9 mouse cellular contexts compared by ENCODE assay signal in genomic region chr4:138819101-138819500, GRCm38 (mm10). TPM values are rescaled to one million over a fixed set of nuclear protein-coding genes. Genes with fewer than 3 reads are reported as not detected.
DNase-seq lines count a peak whose midpoint lies in the region; ATAC-seq and TF ChIP-seq lines count a peak whose summit lies in the region.
"Had no signal": no experiment of that assay in that cellular context is flagged by ENCODE, and none has a peak within 500 bp of the region (broad histone marks: within the 10 kb centered on the region; RNA-seq: fewer than 3 reads in every experiment).

No protein-coding gene starts in this region.

- TF ChIP-seq POLR2A in brain, embryonic 14.5 days (IDR thresholded peaks at IDR 0.05; ENCODE audit: borderline replicate concordance, extremely low read depth, insufficient read depth, insufficient read length, poor library complexity, severe bottlenecking): no peak

- WGBS in hindbrain, embryonic 10.5 days: 47% methylated on average over 8 of the region's 8 CpGs
- 54% methylated on average over 8 of the region's 8 CpGs for WGBS in hindbrain, embryonic 14.5 days
- 22% methylated on average over 8 of the region's 8 CpGs for WGBS in heart, embryonic 16.5 days
- WGBS in intestine, embryonic 16.5 days: 46% methylated on average over 8 of the region's 8 CpGs

- H3K4me1 ChIP-seq in hindbrain, embryonic 10.5 days (replicated peaks): peaks cover 8% of the 10 kb centered on the region
- H3K4me1 ChIP-seq in hindbrain, embryonic 14.5 days (replicated peaks; ENCODE audit: control insufficient read depth, insufficient read depth, low read length): no peaks in the 10 kb centered on the region
- H3K4me1 ChIP-seq in heart, embryonic 16.5 days (ENCODE audit: control insufficient read depth, insufficient read depth, low read length): peaks cover 11% of the 10 kb centered on the region
- H3K4me1 ChIP-seq in intestine, embryonic 16.5 days (ENCODE audit: control insufficient read depth, insufficient read depth, low read length): no peaks in the 10 kb centered on the region
- H3K4me1 ChIP-seq: limb, embryonic 12.5 days had no signal

- H3K9me3 ChIP-seq in hindbrain, embryonic 10.5 days: peaks cover 17% of the 10 kb centered on the region; the same call in 1 of the 2 replicates
- H3K9me3 ChIP-seq in hindbrain, embryonic 14.5 days (ENCODE audit: control insufficient read depth, low read length): no peaks in the 10 kb centered on the region
- H3K9me3 ChIP-seq in heart, embryonic 16.5 days (replicated peaks; ENCODE audit: control insufficient read depth, low read length): peaks cover 8% of the 10 kb centered on the region
- H3K9me3 ChIP-seq in intestine, embryonic 16.5 days (ENCODE audit: control insufficient read depth, low read length): 0 out of 2 replicates have a peak, but pooled peaks cover 5% of the 10 kb centered on the region

- no peak for DNase-seq in hindbrain, embryonic 10.5 days (ENCODE audit: low spot score)
- no peak for DNase-seq in hindbrain, embryonic 14.5 days (ENCODE audit: low spot score)
- peak; percentile 55 for DNase-seq in brain, embryonic 14.5 days (ENCODE audit: low read depth)
- peak; percentile 33 for DNase-seq in lung, postnatal 36 days
- no peak for DNase-seq in adipocyte (ENCODE audit: low spot score)

- H3K4me3 ChIP-seq in hindbrain, embryonic 10.5 days: no peak overlapping the region
- H3K4me3 ChIP-seq in hindbrain, embryonic 14.5 days (replicated peaks; ENCODE audit: low read length): no peak overlapping the region
- H3K4me3 ChIP-seq in heart, embryonic 16.5 days (ENCODE audit: low read length): no peak overlapping the region
- no peak overlapping the region for H3K4me3 ChIP-seq in intestine, embryonic 16.5 days (ENCODE audit: low read length)
- H3K4me3 ChIP-seq: limb, embryonic 12.5 days had no signal

- no peak for ATAC-seq in hindbrain, embryonic 14.5 days (ENCODE audit: low FRiP score)
- peak; percentile 95 for ATAC-seq in heart, embryonic 16.5 days (replicated peaks; ENCODE audit: extremely low read depth, insufficient read depth, low FRiP score)
- ATAC-seq in erythroid progenitor cell, adult 5-6 weeks (replicated peaks; ENCODE audit: low FRiP score, poor library complexity, severe bottlenecking): no peak
- ATAC-seq in intestine, embryonic 16.5 days: no peak

- H3K9ac ChIP-seq in hindbrain, embryonic 14.5 days: no peak overlapping the region
- no peak overlapping the region; the same call in 1 of the 2 replicates for H3K9ac ChIP-seq in heart, embryonic 16.5 days (ENCODE audit: low read length)
- H3K9ac ChIP-seq in intestine, embryonic 16.5 days (ENCODE audit: low read depth, low read length): no peak overlapping the region
- H3K9ac ChIP-seq: limb, embryonic 12.5 days had no signal

- H3K36me3 ChIP-seq in hindbrain, embryonic 10.5 days: no peaks in the 10 kb centered on the region
- no peaks in the 10 kb centered on the region for H3K36me3 ChIP-seq in hindbrain, embryonic 14.5 days (replicated peaks; ENCODE audit: control insufficient read depth, insufficient read depth)
- no peaks in the 10 kb centered on the region for H3K36me3 ChIP-seq in heart, embryonic 16.5 days (ENCODE audit: control insufficient read depth, insufficient read depth)
- H3K36me3 ChIP-seq in intestine, embryonic 16.5 days (ENCODE audit: control insufficient read depth, insufficient read depth, low read length): no peaks in the 10 kb centered on the region
- H3K36me3 ChIP-seq: limb, embryonic 12.5 days had no signal

- no peaks in the 10 kb centered on the region for H3K27me3 ChIP-seq in hindbrain, embryonic 10.5 days (ENCODE audit: insufficient read depth, poor library complexity, severe bottlenecking)
- no peaks in the 10 kb centered on the region for H3K27me3 ChIP-seq in hindbrain, embryonic 14.5 days (ENCODE audit: control insufficient read depth, insufficient read depth, low read length)
- peaks cover 14% of the 10 kb centered on the region for H3K27me3 ChIP-seq in heart, embryonic 16.5 days (ENCODE audit: control insufficient read depth, insufficient read depth, low read length)
- no peaks in the 10 kb centered on the region for H3K27me3 ChIP-seq in intestine, embryonic 16.5 days (replicated peaks; ENCODE audit: control insufficient read depth, insufficient read depth, low read length)

- H3K27ac ChIP-seq in hindbrain, embryonic 10.5 days: peak overlapping the region; percentile 23; the same call in 1 of the 2 replicates
- H3K27ac ChIP-seq in hindbrain, embryonic 14.5 days: no peak overlapping the region
- peak overlapping the region; percentile 51; the same call in 1 of the 2 replicates for H3K27ac ChIP-seq in heart, embryonic 16.5 days (ENCODE audit: low read length)
- H3K27ac ChIP-seq in intestine, embryonic 16.5 days (ENCODE audit: low read length): no peak overlapping the region
- H3K27ac ChIP-seq: limb, embryonic 12.5 days had no signal

- no peak overlapping the region for H3K4me2 ChIP-seq in hindbrain, embryonic 14.5 days (replicated peaks)
- H3K4me2 ChIP-seq in heart, embryonic 16.5 days (ENCODE audit: low read depth, low read length): peak overlapping the region; percentile 42; the same call in 1 of the 2 replicates
- H3K4me2 ChIP-seq in intestine, embryonic 16.5 days (ENCODE audit: low read depth, low read length): no peak overlapping the region
- H3K4me2 ChIP-seq: limb, embryonic 12.5 days had no signal

- no peak for TF ChIP-seq CTCF in brain, embryonic 14.5 days (IDR thresholded peaks at IDR 0.05; ENCODE audit: borderline replicate concordance, extremely low read depth, insufficient read depth, insufficient read length)

RNA-seq across cellular contexts. Expression of gene Pla2g2d, which starts 43.6 kb away (rescaled TPM):
- polyA plus RNA-seq in hindbrain, embryonic 10.5 days (2016; fragmentation: Nextera tagmentation; extraction: Ambion mirVana): 1.0 and 1.4 TPM in 2 replicates
- polyA plus RNA-seq in hindbrain, embryonic 14.5 days (2014; fragmentation: Nextera tagmentation; extraction: Ambion mirVana): 0.62 and 0.74 TPM in 2 replicates
- 0.13 and 0.14 TPM in 2 replicates for polyA plus RNA-seq in brain, embryonic 14.5 days (2012; rRNA removed)
- polyA plus RNA-seq in heart, embryonic 16.5 days (2015; fragmentation: Nextera tagmentation; extraction: Ambion mirVana): 0.12 TPM in 1 of 2 replicates, not detected in the other
- total RNA-seq in erythroid progenitor cell, adult 5-6 weeks (2015; ENCODE audit: low replicate concordance): not detected in 2 replicates
- not detected in 2 replicates for total RNA-seq in erythroid progenitor cell, adult 5-6 weeks (2017; ENCODE audit: low replicate concordance)
- 0.44 and 0.75 TPM in 2 replicates for polyA plus RNA-seq in intestine, embryonic 16.5 days (2015; fragmentation: Nextera tagmentation; extraction: Ambion mirVana)
- polyA plus RNA-seq: limb, embryonic 12.5 days had no signal

RNA-seq across cellular contexts. Expression of gene Pla2g5, which starts 44.2 kb away (rescaled TPM):
- polyA plus RNA-seq in hindbrain, embryonic 10.5 days (2016; fragmentation: Nextera tagmentation; extraction: Ambion mirVana): 0.19 TPM in 1 of 2 replicates, not detected in the other
- polyA plus RNA-seq in hindbrain, embryonic 14.5 days (2014; fragmentation: Nextera tagmentation; extraction: Ambion mirVana): 0.29 TPM in 2 replicates
- polyA plus RNA-seq in brain, embryonic 14.5 days (2012; rRNA removed): 0.61 and 0.94 TPM in 2 replicates
- 2.7 and 3.8 TPM in 2 replicates for polyA plus RNA-seq in heart, embryonic 16.5 days (2015; fragmentation: Nextera tagmentation; extraction: Ambion mirVana)
- not detected in 2 replicates for total RNA-seq in erythroid progenitor cell, adult 5-6 weeks (2015; ENCODE audit: low replicate concordance)
- not detected in 2 replicates for total RNA-seq in erythroid progenitor cell, adult 5-6 weeks (2017; ENCODE audit: low replicate concordance)
- 0.15 and 0.23 TPM in 2 replicates for polyA plus RNA-seq in intestine, embryonic 16.5 days (2015; fragmentation: Nextera tagmentation; extraction: Ambion mirVana)
- polyA plus RNA-seq: limb, embryonic 12.5 days had no signal

RNA-seq across cellular contexts. Expression of gene Gm13030, which starts 54.7 kb away (rescaled TPM):
- polyA plus RNA-seq in hindbrain, embryonic 10.5 days (2016; fragmentation: Nextera tagmentation; extraction: Ambion mirVana): not detected in 2 replicates
- polyA plus RNA-seq in hindbrain, embryonic 14.5 days (2014; fragmentation: Nextera tagmentation; extraction: Ambion mirVana): not detected in 2 replicates
- not detected in 2 replicates for polyA plus RNA-seq in brain, embryonic 14.5 days (2012; rRNA removed)
- not detected in 2 replicates for polyA plus RNA-seq in heart, embryonic 16.5 days (2015; fragmentation: Nextera tagmentation; extraction: Ambion mirVana)
- not detected in 2 replicates for total RNA-seq in erythroid progenitor cell, adult 5-6 weeks (2015; ENCODE audit: low replicate concordance)
- total RNA-seq in erythroid progenitor cell, adult 5-6 weeks (2017; ENCODE audit: low replicate concordance): not detected in 2 replicates
- polyA plus RNA-seq in intestine, embryonic 16.5 days (2015; fragmentation: Nextera tagmentation; extraction: Ambion mirVana): not detected in 2 replicates
- polyA plus RNA-seq: limb, embryonic 12.5 days had no signal

RNA-seq across cellular contexts. Expression of gene Pla2g2e, which starts 58.6 kb away (rescaled TPM):
- not detected in 2 replicates for polyA plus RNA-seq in hindbrain, embryonic 10.5 days (2016; fragmentation: Nextera tagmentation; extraction: Ambion mirVana)
- not detected in 2 replicates for polyA plus RNA-seq in hindbrain, embryonic 14.5 days (2014; fragmentation: Nextera tagmentation; extraction: Ambion mirVana)
- polyA plus RNA-seq in brain, embryonic 14.5 days (2012; rRNA removed): not detected in 2 replicates
- 0.18 TPM in 1 of 2 replicates, not detected in the other for polyA plus RNA-seq in heart, embryonic 16.5 days (2015; fragmentation: Nextera tagmentation; extraction: Ambion mirVana)
- total RNA-seq in erythroid progenitor cell, adult 5-6 weeks (2015; ENCODE audit: low replicate concordance): not detected in 2 replicates
- total RNA-seq in erythroid progenitor cell, adult 5-6 weeks (2017; ENCODE audit: low replicate concordance): not detected in 2 replicates
- 0.18 TPM in 1 of 2 replicates, not detected in the other for polyA plus RNA-seq in intestine, embryonic 16.5 days (2015; fragmentation: Nextera tagmentation; extraction: Ambion mirVana)
- polyA plus RNA-seq: limb, embryonic 12.5 days had no signal

Comparison
In these comparisons a context has a peak if more than half of its experiments do, and no peak if none do; other contexts are left out.
1. H3K27ac ChIP-seq: peak in hindbrain, embryonic 10.5 days (single experiment) and heart, embryonic 16.5 days (single experiment); none in hindbrain, embryonic 14.5 days (single experiment) and intestine, embryonic 16.5 days (single experiment).
2. DNase-seq: peak in brain, embryonic 14.5 days (single experiment) and lung, postnatal 36 days (single experiment); none in hindbrain, embryonic 10.5 days (single experiment), hindbrain, embryonic 14.5 days (single experiment) and adipocyte (single experiment).